Mouse (Mus musculus) liver, adult 2 months (tissue): ENCODE results near the gene Rnf181.

Experiments
- CTCF ChIP-seq: fragments of 200-500 bp; IDR thresholded peaks from 2 replicates; pipeline ENCODE4 v1.5.1; 2011; ENCODE audit warnings: low read depth, low read length, control low read depth
- POLR2A ChIP-seq: fragments of 200-500 bp; IDR thresholded peaks from 2 replicates; pipeline ENCODE4 v1.6.1; 2011; ENCODE audit warnings: low read length, control low read depth; ENCODE audit not compliant: insufficient read depth; ENCODE audit errors: extremely low read depth

DNA sequence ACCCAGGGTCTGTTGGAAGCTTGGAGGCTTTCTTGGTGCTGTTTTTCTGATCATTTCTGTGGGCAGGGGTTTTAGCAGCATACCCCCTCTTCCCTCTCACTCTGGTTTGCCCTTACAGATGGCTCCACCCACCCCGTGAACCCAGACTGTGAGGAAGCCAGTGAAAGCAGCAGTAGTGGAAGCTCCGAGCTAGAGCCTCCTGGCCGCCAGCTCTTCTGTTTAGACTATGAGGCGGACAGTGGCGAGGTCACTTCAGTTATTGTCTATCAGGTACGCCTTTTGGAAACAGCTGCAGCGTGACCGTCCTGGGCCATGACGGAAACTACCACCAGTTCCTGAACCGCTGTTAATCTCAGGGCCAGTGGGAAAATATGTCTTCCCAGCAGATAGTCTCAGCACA is 18.3 kb downstream of the Rnf181 start:
- no peak for TF ChIP-seq CTCF
- TF ChIP-seq POLR2A = peak; percentile 71; the same call in 1 of the 2 replicates
